Mouse (Mus musculus) midbrain, embryonic 12.5 days (tissue): Measurements from ENCODE around the gene Tnfaip8l3. TPM values are rescaled to one million over a fixed set of nuclear protein-coding genes. Genes with fewer than 3 reads are reported as not detected.
"Not testable (repeated sequence)": the region's sequence is repeated elsewhere in the genome, so short reads cannot be mapped to it uniquely, and the experiment has no call there.

Source experiments
- ATAC-seq: fragments of 200-750 bp; cut with Nextera tagmentation; 2 replicates; pipeline ENCODE4 v1.8.0; 2017; ENCODE audit warnings: low read depth, moderate TSS enrichment, moderate library complexity; ENCODE audit not compliant: low FRiP score
- H3K27ac ChIP-seq: fragments of 300-500 bp; sonication (generic); replicated peaks from 2 replicates; pipeline ENCODE4 v1.5.1; 2016; ENCODE audit warnings: mild to moderate bottlenecking
- H3K27me3 ChIP-seq: fragments of 300-500 bp; sonication (generic); 2 replicates; pipeline ENCODE4 v1.6.1; 2016; ENCODE audit warnings: mild to moderate bottlenecking
- H3K36me3 ChIP-seq: fragments of 300-500 bp; sonication (generic); 2 replicates; pipeline ENCODE4 v1.6.1; 2016
- H3K4me1 ChIP-seq: fragments of 300-500 bp; sonication (generic); 2 replicates; pipeline ENCODE4 v1.6.1; 2016
- H3K4me2 ChIP-seq: fragments of 300-500 bp; sonication (generic); replicated peaks from 2 replicates; pipeline ENCODE4 v1.6.1; 2016; ENCODE audit warnings: mild to moderate bottlenecking, moderate library complexity
- H3K4me3 ChIP-seq: fragments of 300-500 bp; sonication (generic); 2 replicates; pipeline ENCODE4 v1.5.1; 2016; ENCODE audit warnings: mild to moderate bottlenecking
- H3K9ac ChIP-seq: fragments of 300-500 bp; sonication (generic); replicated peaks from 2 replicates; pipeline ENCODE4 v1.6.1; 2016; ENCODE audit warnings: mild to moderate bottlenecking, moderate library complexity
- H3K9me3 ChIP-seq: fragments of 300-500 bp; sonication (generic); 2 replicates; pipeline ENCODE4 v1.6.1; 2016; ENCODE audit warnings: mild to moderate bottlenecking
- WGBS: fragments of 180-500 bp; shearing (Covaris S2); methylation state at CpG from one replicate; pipeline ENCODE4 v1.1.7; 2016; 5-methylcytosine and 5-hydroxymethylcytosine counted together
- polyA plus RNA-seq: library from polyadenylated mRNA; unstranded; fragments of >200 nt; fragmentation: Nextera tagmentation; extraction: Ambion mirVana; gene quantifications from 2 replicates; pipeline ENCODE4 v1.2.1, GENCODE M21; 2016

The Tnfaip8l3 gene
- polyA plus RNA-seq, 1 experiment from 2014 or later = 0.15 TPM

GRCm38 (mm10) chr9:54064836-54065235 is 3.4 kb downstream of the Tnfaip8l3 start:
- 78% methylated on average over 3 of the region's 3 CpGs for WGBS
- H3K9ac ChIP-seq = no peak overlapping the region
- H3K36me3 ChIP-seq = no peaks in the 10 kb centered on the region
- H3K4me1 ChIP-seq = peaks cover 17% of the 10 kb centered on the region
- no peak overlapping the region for H3K4me2 ChIP-seq
- H3K27ac ChIP-seq = no peak overlapping the region
- no peak for ATAC-seq
- H3K9me3 ChIP-seq = no peaks in the 10 kb centered on the region
- H3K27me3 ChIP-seq = peaks cover 34% of the 10 kb centered on the region
- H3K4me3 ChIP-seq = no peak overlapping the region

- no peaks in the 10 kb centered on the region for H3K36me3 ChIP-seq
- peaks cover 12% of the 10 kb centered on the region for H3K4me1 ChIP-seq
- WGBS = 90% methylated on average over 3 of the region's 3 CpGs
- no peaks in the 10 kb centered on the region for H3K9me3 ChIP-seq
- no peak overlapping the region for H3K4me3 ChIP-seq
- no peak overlapping the region for H3K4me2 ChIP-seq
- H3K9ac ChIP-seq = no peak overlapping the region
- peaks cover 27% of the 10 kb centered on the region for H3K27me3 ChIP-seq
- no peak for ATAC-seq
- no peak overlapping the region for H3K27ac ChIP-seq
Measured at GRCm38 (mm10) chr9:54063655-54064054, 4.5 kb downstream of the Tnfaip8l3 start.

- Histone ChIP-seq H3K9me3 (no peaks in the 10 kb centered on the region), H3K4me3 (no peak overlapping the region), H3K36me3 (no peaks in the 10 kb centered on the region), H3K9ac (no peak overlapping the region), H3K27me3 (peaks cover 7% of the 10 kb centered on the region; the same call in 1 of the 2 replicates), H3K4me2 (no peak overlapping the region), H3K27ac (no peak overlapping the region), H3K4me1 (no peaks in the 10 kb centered on the region)
- no peak for ATAC-seq
- 86% methylated on average over 5 of the region's 5 CpGs for WGBS
Measured at GRCm38 (mm10) chr9:54061666-54062065, 6.5 kb downstream of the Tnfaip8l3 start.

- Histone ChIP-seq H3K4me1 (no peaks in the 10 kb centered on the region), H3K9me3 (no peaks in the 10 kb centered on the region), H3K27ac (no peak overlapping the region), H3K9ac (no peak overlapping the region), H3K4me3 (no peak overlapping the region), H3K27me3 (no peaks in the 10 kb centered on the region), H3K4me2 (no peak overlapping the region), H3K36me3 (no peaks in the 10 kb centered on the region)
- no peak for ATAC-seq
- 89% methylated on average over 3 of the region's 3 CpGs for WGBS
Measured at GRCm38 (mm10) chr9:54051298-54052068, 16.7 kb downstream of the Tnfaip8l3 start.

- no peaks in the 10 kb centered on the region for H3K27me3 ChIP-seq
- no peaks in the 10 kb centered on the region for H3K9me3 ChIP-seq
- WGBS = 78% methylated on average over 5 of the region's 5 CpGs
- H3K9ac ChIP-seq = no peak overlapping the region
- no peaks in the 10 kb centered on the region for H3K36me3 ChIP-seq
- H3K4me2 ChIP-seq = no peak overlapping the region
- H3K4me1 ChIP-seq = no peaks in the 10 kb centered on the region
- ATAC-seq = no peak
- no peak overlapping the region for H3K4me3 ChIP-seq
- H3K27ac ChIP-seq = no peak overlapping the region
Measured at GRCm38 (mm10) chr9:54048978-54049377, 19.2 kb downstream of the Tnfaip8l3 start.

GRCm38 (mm10) chr9:54043067-54043466 is 25.1 kb downstream of the Tnfaip8l3 start:
- no peak overlapping the region for H3K4me2 ChIP-seq
- H3K9ac ChIP-seq = no peak overlapping the region
- no peaks in the 10 kb centered on the region for H3K36me3 ChIP-seq
- H3K27me3 ChIP-seq = no peaks in the 10 kb centered on the region
- no peaks in the 10 kb centered on the region for H3K9me3 ChIP-seq
- no peak for ATAC-seq
- H3K4me3 ChIP-seq = no peak overlapping the region
- no peak overlapping the region for H3K27ac ChIP-seq
- 90% methylated on average over 5 of the region's 5 CpGs for WGBS
- H3K4me1 ChIP-seq = 0 out of 2 replicates have a peak, but pooled peaks cover 4% of the 10 kb centered on the region

- WGBS = 68% methylated on average over 9 of the region's 9 CpGs
- no peaks in the 10 kb centered on the region for H3K9me3 ChIP-seq
- peaks cover 7% of the 10 kb centered on the region; the same call in 1 of the 2 replicates for H3K4me1 ChIP-seq
- ATAC-seq = no peak
- no peak overlapping the region for H3K4me2 ChIP-seq
- H3K9ac ChIP-seq = no peak overlapping the region
- no peaks in the 10 kb centered on the region for H3K27me3 ChIP-seq
- no peak overlapping the region for H3K4me3 ChIP-seq
- no peaks in the 10 kb centered on the region for H3K36me3 ChIP-seq
- no peak overlapping the region for H3K27ac ChIP-seq
Measured at GRCm38 (mm10) chr9:54037717-54038116, 30.5 kb downstream of the Tnfaip8l3 start.

GRCm38 (mm10) chr9:54034691-54035090 is 33.5 kb downstream of the Tnfaip8l3 start:
- H3K4me2 ChIP-seq = no peak overlapping the region
- no peak for ATAC-seq
- no peaks in the 10 kb centered on the region for H3K9me3 ChIP-seq
- no peak overlapping the region for H3K9ac ChIP-seq
- peaks cover 7% of the 10 kb centered on the region; the same call in 1 of the 2 replicates for H3K4me1 ChIP-seq
- H3K27ac ChIP-seq = no peak overlapping the region
- H3K27me3 ChIP-seq = no peaks in the 10 kb centered on the region
- H3K36me3 ChIP-seq = no peaks in the 10 kb centered on the region
- 76% methylated on average over 5 of the region's 5 CpGs for WGBS
- H3K4me3 ChIP-seq = no peak overlapping the region

GRCm38 (mm10) chr9:54022795-54023194 is 45.4 kb downstream of the Tnfaip8l3 start:
- Histone ChIP-seq H3K4me3 (no peak overlapping the region), H3K4me2 (no peak overlapping the region), H3K27ac (no peak overlapping the region), H3K27me3 (no peaks in the 10 kb centered on the region), H3K9ac (no peak overlapping the region), H3K4me1 (no peaks in the 10 kb centered on the region), H3K9me3 (no peaks in the 10 kb centered on the region), H3K36me3 (no peaks in the 10 kb centered on the region)
- ATAC-seq = no peak
- 83% methylated on average over 3 of the region's 3 CpGs for WGBS

- Histone ChIP-seq H3K4me3 (no peak overlapping the region), H3K4me1 (no peaks in the 10 kb centered on the region), H3K27me3 (no peaks in the 10 kb centered on the region), H3K4me2 (no peak overlapping the region), H3K36me3 (no peaks in the 10 kb centered on the region), H3K27ac (no peak overlapping the region), H3K9ac (no peak overlapping the region), H3K9me3 (no peaks in the 10 kb centered on the region)
- WGBS = 74% methylated on average over 1 of the region's 1 CpGs
- ATAC-seq = no peak
Measured at GRCm38 (mm10) chr9:53994528-53994927, 73.7 kb downstream of the Tnfaip8l3 start.

- not testable (repeated sequence) for H3K9ac ChIP-seq, H3K4me1 ChIP-seq, H3K4me2 ChIP-seq, H3K27me3 ChIP-seq, H3K4me3 ChIP-seq, H3K9me3 ChIP-seq, H3K36me3 ChIP-seq, H3K27ac ChIP-seq, ATAC-seq
Measured at GRCm38 (mm10) chr9:53992567-53992966, 75.6 kb downstream of the Tnfaip8l3 start.

GRCm38 (mm10) chr9:53990921-53991320 is 77.3 kb downstream of the Tnfaip8l3 start:
- H3K9ac ChIP-seq = no peak overlapping the region
- 0 out of 2 replicates have a peak, but pooled peaks cover 5% of the 10 kb centered on the region for H3K27me3 ChIP-seq
- H3K27ac ChIP-seq = no peak overlapping the region
- no peak overlapping the region for H3K4me2 ChIP-seq
- no peaks in the 10 kb centered on the region for H3K9me3 ChIP-seq
- H3K36me3 ChIP-seq = no peaks in the 10 kb centered on the region
- H3K4me3 ChIP-seq = no peak overlapping the region
- ATAC-seq = peak; percentile 54; the same call in 1 of the 2 replicates
- 10% methylated on average over 3 of the region's 3 CpGs for WGBS
- no peaks in the 10 kb centered on the region for H3K4me1 ChIP-seq
